Mouse (Mus musculus) kidney, adult 2 months (tissue): ENCODE data around the gene Trio. TPM values are rescaled to one million over a fixed set of nuclear protein-coding genes. Genes with fewer than 3 reads are reported as not detected.

Experiments used
- DNase-seq: peaks from one replicate; pipeline ENCODE4 v3.0.0; 2021
- H3K27ac ChIP-seq: fragments of 200-500 bp; 2 replicates; pipeline ENCODE4 v1.5.1; 2012; ENCODE audit warnings: low read depth, low read length, control low read depth, inconsistent platforms; ENCODE audit not compliant: insufficient read depth
- H3K27me3 ChIP-seq: fragments of 200-500 bp; replicated peaks from 2 replicates; pipeline ENCODE4 v1.6.1; 2012; ENCODE audit warnings: mild to moderate bottlenecking, moderate library complexity, low read length, inconsistent platforms; ENCODE audit not compliant: control insufficient read depth, insufficient read depth
- H3K36me3 ChIP-seq: fragments of 200-500 bp; 2 replicates; pipeline ENCODE4 v1.6.1; 2012; ENCODE audit warnings: mild to moderate bottlenecking, moderate library complexity, low read length, inconsistent platforms; ENCODE audit not compliant: control insufficient read depth, insufficient read depth
- H3K4me1 ChIP-seq: fragments of 200-500 bp; 2 replicates; pipeline ENCODE4 v1.6.1; 2011; ENCODE audit warnings: low read length; ENCODE audit not compliant: control insufficient read depth, insufficient read depth
- H3K4me3 ChIP-seq: fragments of 200-500 bp; 2 replicates; pipeline ENCODE4 v1.5.1; 2011; ENCODE audit warnings: mild to moderate bottlenecking, low read depth, low read length, control low read depth; ENCODE audit not compliant: insufficient read depth
- CTCF ChIP-seq: fragments of 200-500 bp; conservative IDR thresholded peaks from 2 replicates; pipeline ENCODE4 v1.5.1; 2011; ENCODE audit warnings: low read depth, mild to moderate bottlenecking, control low read depth, low read length, moderate library complexity, mixed read lengths; ENCODE audit not compliant: insufficient read depth, insufficient read length
- POLR2A ChIP-seq: fragments of 200-500 bp; IDR thresholded peaks from one replicate; pipeline ENCODE4 v1.6.1; 2011; ENCODE audit warnings: low read depth, low read length, control low read depth
- WGBS: fragments of 180-500 bp; shearing (Covaris S2); methylation state at CpG from one replicate; pipeline ENCODE4 v1.1.7; 2018; 5-methylcytosine and 5-hydroxymethylcytosine counted together
- polyA plus RNA-seq: library from polyadenylated mRNA; depleted of rRNA; stranded (reverse); fragments of >200 nt; gene quantifications from 2 replicates; pipeline ENCODE4 v1.2.3, GENCODE M21; 2012

Gene Trio
- polyA plus RNA-seq, 1 experiment: 37.2 TPM

DNA sequence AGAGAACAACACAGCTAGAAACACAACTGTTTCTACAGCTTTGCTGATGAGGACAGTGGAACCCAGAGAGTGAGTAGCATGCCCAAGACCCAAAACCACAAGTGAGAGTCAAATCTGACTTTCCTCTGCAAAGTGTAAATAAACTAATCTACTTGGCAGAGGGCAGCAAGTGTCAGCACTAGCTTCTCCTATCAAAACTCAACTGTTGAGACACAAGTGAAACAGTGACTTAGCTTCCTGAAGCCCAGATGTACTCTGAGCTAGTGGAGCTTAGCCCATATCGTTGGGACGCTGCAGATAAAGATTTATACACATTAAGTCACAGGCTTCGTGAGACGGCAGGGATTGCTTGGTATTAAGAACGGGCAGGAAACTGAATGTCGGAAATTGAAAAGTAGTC lies 60.8 kb downstream of the Trio start:
- no peak for TF ChIP-seq POLR2A
- TF ChIP-seq CTCF: no peak
- Histone ChIP-seq H3K36me3 (no peaks in the 10 kb centered on the region), H3K27me3 (no peaks in the 10 kb centered on the region), H3K4me1 (peaks cover 21% of the 10 kb centered on the region), H3K4me3 (no peak overlapping the region), H3K27ac (no peak overlapping the region)
- no peak for DNase-seq
- WGBS: 46% methylated on average over 6 of the region's 6 CpGs

DNA sequence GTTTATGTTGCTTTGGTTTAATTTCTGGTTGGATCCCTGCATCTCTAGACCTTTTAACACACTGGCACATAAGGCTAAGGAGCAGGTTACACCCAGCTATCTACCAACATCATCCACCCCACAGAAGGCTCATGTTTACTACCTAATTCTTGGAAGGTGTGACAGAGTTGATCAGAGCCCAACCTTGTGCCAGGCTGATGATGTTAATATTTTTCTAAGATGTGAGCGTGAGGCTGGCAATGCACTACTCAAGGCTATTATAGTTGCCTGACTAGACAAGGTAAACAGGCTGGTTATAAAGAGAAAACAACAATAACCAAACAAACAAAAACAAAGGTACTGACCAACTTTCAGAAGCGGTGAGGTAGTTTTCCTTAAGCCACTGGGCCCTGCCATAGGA lies 62.1 kb downstream of the Trio start:
- TF ChIP-seq CTCF (no peak), POLR2A (no peak)
- Histone ChIP-seq H3K36me3 (no peaks in the 10 kb centered on the region), H3K4me3 (no peak overlapping the region), H3K4me1 (peaks cover 21% of the 10 kb centered on the region), H3K27me3 (no peaks in the 10 kb centered on the region), H3K27ac (no peak overlapping the region)
- peak; percentile 80 for DNase-seq
- 53% methylated on average over 2 of the region's 2 CpGs for WGBS

DNA sequence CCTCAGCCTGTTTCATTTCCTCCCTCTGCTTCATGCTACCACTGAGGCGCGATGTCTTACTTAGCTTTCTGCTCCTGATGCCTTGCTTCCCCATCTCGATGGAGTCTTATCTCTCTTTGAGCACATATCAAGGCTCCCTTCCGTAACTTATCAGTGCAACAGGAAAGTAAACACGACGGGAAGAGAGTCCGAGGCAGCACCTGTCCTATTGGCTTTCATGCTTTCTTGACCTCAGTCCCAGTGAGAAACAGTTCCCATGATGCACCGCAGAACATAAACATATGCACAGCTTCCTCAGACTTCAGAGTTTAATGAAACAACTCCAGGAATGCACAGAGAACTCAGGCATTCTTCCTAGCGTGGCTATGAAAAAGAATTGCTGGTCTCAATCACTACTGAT lies 65.0 kb downstream of the Trio start:
- H3K27ac ChIP-seq: no peak overlapping the region

DNA sequence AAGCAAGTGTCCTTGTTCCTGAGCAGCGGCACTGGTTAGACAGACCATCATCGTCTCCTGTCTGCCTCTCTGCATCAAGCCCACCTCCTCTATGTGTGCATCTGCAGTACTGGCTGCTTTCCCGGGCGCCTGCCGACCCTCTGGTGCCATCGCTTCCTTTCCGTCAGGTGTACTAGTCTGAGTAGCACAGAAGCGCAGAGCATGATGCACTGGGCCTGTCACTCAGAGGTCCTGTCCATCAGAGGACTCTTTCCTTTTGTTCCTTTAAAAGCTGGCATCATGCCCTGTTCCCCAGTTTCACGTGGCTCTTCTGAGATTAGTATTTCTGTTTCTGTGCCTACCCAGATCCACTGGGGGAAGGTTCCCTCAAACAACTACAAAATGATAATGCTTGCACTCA lies 67.8 kb downstream of the Trio start:
- Histone ChIP-seq H3K27me3 (no peaks in the 10 kb centered on the region), H3K4me3 (no peak overlapping the region), H3K4me1 (peaks cover 15% of the 10 kb centered on the region), H3K36me3 (no peaks in the 10 kb centered on the region), H3K27ac (no peak overlapping the region)
- DNase-seq: no peak
- WGBS: 77% methylated on average over 9 of the region's 9 CpGs
- TF ChIP-seq POLR2A (no peak), CTCF (no peak)

More for the DNA sequence above, 65.0 kb downstream of the Trio start:
- H3K4me3 ChIP-seq: no peak overlapping the region
- no peak for TF ChIP-seq CTCF
- TF ChIP-seq POLR2A: no peak
- no peak for DNase-seq
- peaks cover 23% of the 10 kb centered on the region for H3K4me1 ChIP-seq
- H3K27me3 ChIP-seq: no peaks in the 10 kb centered on the region
- H3K36me3 ChIP-seq: no peaks in the 10 kb centered on the region
- WGBS: 42% methylated on average over 9 of the region's 9 CpGs

- Histone ChIP-seq H3K4me1 (peaks cover 12% of the 10 kb centered on the region), H3K27ac (no peak overlapping the region), H3K36me3 (no peaks in the 10 kb centered on the region), H3K4me3 (no peak overlapping the region), H3K27me3 (no peaks in the 10 kb centered on the region)
- TF ChIP-seq CTCF (no peak), POLR2A (no peak)
- 66% methylated on average over 11 of the region's 11 CpGs for WGBS
- DNase-seq: no peak
These were observed 70.0 kb downstream of the Trio start for GRCm38 (mm10) chr15:27955614-27956013.

DNA sequence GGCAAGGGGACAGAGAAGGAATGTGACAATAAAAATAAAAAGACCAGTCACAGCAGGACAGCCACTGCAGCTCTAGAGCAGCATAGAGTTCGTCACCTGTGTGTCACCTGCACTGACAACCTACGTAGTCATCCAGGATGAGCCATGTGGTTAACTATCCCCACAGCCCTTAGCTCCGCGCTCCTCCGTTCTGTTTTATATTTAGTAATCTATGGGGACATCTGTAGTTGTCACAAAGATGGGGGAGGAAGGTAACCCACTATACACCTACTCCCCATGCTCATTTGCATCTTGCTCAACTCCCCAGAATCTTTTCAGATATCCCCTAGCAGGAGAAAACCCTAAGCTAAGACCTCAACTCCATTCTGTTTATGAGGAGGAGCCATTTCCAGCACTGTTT lies 71.3 kb downstream of the Trio start:
- Histone ChIP-seq H3K27me3 (no peaks in the 10 kb centered on the region), H3K4me3 (no peak overlapping the region), H3K36me3 (no peaks in the 10 kb centered on the region), H3K27ac (no peak overlapping the region), H3K4me1 (peaks cover 9% of the 10 kb centered on the region; the same call in 1 of the 2 replicates)
- no peak for DNase-seq
- WGBS: 93% methylated on average over 5 of the region's 5 CpGs
- TF ChIP-seq POLR2A (no peak), CTCF (no peak)

DNA sequence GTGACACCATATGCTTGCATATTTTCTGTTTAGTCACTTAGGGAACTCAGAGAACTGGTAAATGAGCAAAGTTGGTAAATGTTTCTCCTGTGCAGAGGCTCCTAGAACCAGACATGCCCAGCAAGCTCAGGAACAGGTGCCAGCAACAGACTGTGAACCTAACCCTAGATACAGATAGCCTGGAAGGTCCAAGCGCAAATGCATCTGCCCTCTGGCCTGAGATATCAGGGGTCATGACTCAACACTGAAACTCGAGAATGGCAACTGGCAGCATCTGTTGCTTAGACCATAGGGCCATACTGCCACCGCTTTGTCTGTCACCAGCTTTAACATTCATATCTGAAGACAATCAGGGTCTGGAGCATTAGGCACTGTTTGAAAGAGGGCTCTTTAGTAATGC lies 72.1 kb downstream of the Trio start:
- 62% methylated on average over 3 of the region's 3 CpGs for WGBS

More for the DNA sequence above, 72.1 kb downstream of the Trio start:
- Histone ChIP-seq H3K36me3 (no peaks in the 10 kb centered on the region), H3K27ac (no peak overlapping the region), H3K4me1 (peaks cover 9% of the 10 kb centered on the region; the same call in 1 of the 2 replicates), H3K27me3 (no peaks in the 10 kb centered on the region), H3K4me3 (no peak overlapping the region)
- no peak for TF ChIP-seq CTCF
- no peak for TF ChIP-seq POLR2A
- DNase-seq: no peak
